Mouse (Mus musculus): Measurements from ENCODE around the gene Iqcd.

Iqcd gene

DNA sequence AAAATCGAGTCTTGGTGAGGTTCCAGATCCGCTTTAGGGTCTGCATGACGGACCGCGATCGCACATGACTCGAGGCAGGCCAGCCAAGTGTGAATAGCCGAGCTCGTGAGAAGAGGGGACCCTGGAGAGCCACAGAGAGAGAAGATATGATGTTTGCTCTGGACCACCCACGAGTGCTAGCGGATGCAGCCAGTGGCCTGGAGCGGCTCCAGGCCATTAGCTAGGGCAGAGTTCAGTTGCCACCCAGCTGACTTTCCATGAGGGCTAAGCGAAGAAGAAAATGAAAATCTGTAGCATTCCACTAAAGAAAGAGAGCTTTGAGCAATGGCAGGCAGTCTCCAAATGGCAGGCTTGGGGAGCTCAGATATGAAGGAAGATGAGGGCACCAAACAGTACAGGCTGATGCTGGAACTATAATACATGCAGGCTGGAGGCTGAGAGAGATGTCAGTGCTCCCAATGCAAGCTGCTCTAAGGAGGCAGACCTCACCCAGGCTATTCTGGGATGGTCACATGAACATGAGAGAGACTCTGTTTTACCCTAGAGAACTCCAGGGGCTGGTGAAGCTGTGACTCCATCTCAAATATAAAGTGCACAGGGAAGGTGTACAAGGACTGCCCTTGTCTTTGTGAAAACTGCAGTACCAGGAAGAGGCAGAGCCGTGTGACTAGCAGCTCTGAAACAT lies 17.6 kb upstream of the Iqcd start:
- no peak for DNase-seq (ENCODE audit: low spot score)

DNA sequence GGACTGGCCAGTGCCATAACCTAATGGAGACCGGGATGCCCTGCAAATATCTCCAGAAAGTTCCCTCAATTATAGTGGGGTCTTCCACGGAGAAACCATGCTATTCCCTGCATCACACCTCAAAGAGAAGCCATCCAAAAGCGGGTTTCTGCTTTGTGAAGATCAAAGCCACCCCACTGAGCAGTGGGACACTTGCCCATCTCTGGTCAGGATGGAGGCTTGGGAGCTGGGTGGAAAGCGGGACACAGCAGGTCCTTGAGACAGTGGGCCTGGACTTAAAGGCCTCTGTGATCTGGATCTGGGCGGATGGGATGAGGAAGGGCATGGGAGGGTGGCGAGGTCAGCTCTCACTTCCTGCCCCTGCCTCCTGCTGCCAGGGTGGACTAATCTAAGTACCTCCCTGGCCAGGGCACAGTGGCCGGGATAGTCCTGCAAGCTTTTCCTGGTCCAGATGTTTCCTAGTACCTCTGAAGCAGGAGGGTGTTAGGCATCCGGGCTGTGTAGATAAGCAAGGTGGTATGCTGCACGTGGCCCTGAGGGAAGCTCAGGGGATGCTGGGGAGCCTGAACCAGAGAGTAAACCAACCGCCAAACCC lies 14.2 kb upstream of the Iqcd start:
- DNase-seq (ENCODE audit: low spot score), result no peak

DNA sequence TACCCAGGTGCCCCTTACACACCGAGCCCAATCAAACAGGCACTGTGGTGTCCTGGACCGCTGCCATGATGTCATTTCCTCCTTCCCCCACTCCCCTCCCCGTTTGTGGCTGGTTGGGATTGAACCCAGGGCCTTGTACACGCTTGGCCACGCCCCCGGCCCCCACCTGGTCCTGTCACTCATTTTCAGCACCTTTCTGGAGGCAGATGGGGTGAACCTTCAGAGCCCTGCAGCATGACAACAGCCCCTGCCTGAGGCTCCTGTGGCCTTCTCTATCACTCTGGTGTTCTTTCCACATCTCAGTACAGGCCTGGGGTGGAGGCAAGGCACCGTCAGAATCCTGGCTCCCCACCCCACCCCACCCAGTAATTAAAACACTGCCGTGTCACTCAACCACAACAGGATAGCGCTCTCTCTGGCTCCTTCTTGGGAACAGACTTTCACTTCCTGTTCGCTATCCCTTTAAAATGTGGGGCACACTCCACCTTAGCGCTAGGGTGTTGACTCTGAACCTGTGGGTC lies 12.0 kb upstream of the Iqcd start:
- no peak for DNase-seq (ENCODE audit: low spot score)

DNA sequence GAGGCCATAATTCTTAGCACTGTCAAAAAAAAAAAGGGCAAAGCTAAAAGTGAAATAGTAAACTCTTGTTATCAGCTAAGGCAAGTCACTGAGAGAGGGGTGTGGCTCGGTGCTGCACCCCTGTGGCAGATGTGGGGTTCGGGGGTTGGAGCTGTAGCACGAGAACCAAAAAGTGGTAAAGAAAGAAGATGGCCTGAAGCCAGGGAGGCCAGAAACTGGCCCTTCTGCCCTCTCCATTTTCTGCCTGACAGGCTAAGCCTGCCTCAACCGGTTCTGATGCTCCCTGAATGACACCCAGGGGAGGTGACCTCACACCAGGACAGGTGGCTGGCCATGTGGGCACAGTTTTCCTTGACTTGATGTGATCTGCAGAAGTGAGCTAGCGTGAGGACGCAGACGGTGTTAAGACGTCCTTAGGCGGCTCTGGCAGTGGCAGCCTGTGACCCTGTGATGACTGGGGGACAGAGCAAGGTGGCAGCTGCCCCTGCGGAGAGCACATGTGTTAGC lies 10.8 kb upstream of the Iqcd start:
- DNase-seq (ENCODE audit: low spot score), result no peak

DNA sequence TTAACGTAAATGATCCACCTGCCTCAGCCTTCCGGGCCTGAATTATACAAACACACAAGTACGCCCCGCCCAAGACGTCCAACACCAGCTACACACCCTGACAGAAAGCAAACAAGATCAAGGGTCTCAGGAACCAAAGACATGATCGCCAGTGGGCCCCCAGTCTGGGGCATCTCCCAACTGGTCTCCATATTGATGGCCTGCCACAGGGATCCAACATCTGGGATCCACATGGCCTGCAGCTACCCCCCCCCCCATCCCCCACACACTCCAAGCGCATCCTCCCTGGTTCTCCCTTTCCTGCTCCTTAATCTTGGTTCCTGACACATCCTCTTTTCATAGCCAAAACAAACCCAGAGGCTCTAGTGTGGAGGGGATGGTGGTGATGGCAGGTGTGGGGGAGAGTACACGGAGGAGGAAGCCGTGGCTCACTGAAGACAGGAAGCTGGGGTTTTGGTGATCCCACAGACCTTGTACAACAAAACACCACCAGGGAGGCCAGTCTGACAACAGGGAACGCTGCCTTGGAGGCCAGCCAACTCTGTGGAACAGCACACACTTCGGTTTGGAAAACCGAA lies 10.2 kb upstream of the Iqcd start:
- DNase-seq (ENCODE audit: low spot score), result no peak

DNA sequence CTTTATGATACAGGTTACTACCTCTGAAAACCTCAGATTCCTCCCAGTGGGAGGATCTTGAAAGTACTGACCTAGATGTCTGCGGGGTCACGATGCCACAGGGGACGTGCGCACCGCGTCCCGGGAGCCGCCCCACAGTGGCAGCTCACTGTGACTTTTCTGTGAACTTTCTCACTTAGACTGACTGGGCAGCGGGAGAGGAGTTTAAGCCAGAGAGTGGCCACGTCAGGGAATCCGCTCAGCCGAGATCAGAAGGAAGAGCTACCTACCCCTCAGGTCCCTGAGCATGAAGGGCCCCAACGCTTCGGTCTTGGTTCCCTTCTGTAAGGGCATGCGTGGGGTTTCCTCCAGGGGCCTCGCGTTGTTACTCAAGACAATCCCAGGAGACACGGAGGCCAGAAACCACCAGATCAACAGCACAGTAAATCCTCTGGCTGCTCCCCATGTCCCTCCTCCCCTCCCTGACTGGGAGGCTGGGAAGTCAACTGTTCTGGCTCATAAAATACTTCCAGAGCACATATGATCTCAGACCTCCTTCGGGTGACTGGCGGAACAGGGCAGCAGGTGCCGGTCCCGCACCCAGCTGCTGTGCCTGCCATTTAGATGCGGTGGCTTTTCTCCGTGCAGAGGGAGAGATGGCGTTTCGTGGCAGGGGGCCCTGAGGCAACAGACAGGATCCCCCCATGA lies 9.5 kb upstream of the Iqcd start:
- no peak for DNase-seq (ENCODE audit: low spot score)

DNA sequence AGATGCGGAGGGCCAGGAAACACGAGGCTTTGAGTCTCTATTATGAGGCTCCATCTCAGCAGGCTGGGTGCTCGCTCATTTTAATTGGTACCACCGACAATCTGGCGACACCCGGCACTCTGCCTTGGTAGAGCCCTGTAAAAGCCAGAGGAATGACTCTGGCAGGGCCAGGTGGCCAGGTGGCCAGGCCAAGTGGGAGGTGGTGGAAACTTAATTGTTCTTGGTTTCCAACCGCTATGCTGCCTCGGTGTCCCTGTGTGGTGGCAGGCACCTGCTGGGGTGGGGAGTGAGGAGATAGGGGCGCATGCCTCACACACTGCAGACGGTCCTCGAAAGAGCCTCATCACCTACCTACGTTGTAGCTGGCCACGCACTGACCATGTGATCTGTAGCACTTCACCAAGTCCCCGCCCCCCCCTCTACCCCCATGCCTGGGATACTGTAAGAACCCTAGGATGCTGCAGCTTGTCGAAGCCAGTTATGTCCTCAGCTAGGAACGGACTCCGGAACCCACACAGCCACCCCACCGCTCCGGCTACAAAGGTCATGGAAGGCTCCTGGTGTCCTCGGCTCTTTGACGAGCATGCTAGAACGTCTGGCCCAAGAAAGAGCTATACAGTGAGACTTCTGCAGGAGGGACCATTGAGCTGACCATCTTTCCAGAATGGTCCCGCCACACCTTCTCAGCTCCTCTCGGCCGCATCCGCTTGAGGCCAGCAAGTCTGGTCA lies 8.8 kb upstream of the Iqcd start:
- no peak for DNase-seq (ENCODE audit: low spot score)

DNA sequence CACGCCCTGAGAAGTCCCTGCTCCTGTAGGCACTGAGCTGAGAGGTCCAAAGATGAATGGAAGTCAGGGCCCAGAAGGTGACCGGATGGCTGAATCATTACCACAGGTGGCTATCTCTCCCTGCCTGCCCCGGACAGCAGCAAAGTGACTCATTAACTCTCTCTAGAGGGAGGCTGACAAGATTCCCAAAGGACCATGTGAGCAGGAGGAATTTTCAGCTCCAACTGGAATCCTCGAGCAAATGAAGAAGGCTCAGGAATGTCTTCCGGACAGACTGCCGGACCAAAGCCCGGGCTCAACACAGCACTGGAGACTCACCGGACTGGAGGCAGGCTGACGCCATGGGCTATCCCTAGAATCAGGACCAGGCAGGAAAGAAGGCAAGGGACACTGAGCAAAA lies 6.8 kb upstream of the Iqcd start:
- no peak for DNase-seq (ENCODE audit: low spot score)

DNA sequence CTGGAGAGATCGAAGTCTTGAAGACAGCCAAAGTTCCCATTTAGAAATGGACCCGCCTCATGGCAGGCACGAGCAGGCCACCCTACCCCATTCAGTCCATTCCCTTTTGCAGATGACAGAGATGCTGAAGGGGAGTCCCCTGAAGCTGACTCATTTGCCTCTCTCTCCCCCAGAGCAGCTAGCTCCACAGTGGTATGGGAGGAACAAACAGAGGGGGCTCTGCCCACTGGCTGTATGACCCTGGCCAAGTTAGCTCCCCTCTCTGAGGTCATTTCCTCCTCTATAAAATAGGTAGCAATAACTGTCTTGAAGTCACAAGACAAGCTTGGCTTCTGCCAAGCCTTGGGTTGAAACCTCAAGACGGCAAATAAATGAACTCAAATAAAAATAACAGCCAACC lies 5.3 kb upstream of the Iqcd start:
- DNase-seq (ENCODE audit: low spot score), result no peak

DNA sequence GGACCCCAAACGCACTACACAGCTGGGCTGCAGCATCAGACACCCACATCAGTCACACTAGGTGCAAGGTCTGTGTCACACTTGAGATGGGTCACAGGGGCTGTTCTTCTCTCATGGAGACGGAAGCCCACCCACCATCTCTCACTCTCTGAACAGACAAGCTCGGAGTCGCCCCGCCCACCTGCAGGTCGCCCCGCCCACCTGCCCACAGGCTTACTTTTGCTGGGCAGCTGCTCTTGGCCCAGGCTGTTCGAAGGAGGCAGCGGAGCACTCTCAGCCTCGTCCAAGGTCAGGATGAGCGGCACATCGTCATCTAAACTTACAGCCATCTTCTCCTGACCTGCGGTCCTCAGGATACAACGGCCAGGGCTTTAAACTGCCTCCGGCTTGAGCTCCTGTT lies 3.8 kb upstream of the Iqcd start:
- no peak for DNase-seq (ENCODE audit: low spot score)

DNA sequence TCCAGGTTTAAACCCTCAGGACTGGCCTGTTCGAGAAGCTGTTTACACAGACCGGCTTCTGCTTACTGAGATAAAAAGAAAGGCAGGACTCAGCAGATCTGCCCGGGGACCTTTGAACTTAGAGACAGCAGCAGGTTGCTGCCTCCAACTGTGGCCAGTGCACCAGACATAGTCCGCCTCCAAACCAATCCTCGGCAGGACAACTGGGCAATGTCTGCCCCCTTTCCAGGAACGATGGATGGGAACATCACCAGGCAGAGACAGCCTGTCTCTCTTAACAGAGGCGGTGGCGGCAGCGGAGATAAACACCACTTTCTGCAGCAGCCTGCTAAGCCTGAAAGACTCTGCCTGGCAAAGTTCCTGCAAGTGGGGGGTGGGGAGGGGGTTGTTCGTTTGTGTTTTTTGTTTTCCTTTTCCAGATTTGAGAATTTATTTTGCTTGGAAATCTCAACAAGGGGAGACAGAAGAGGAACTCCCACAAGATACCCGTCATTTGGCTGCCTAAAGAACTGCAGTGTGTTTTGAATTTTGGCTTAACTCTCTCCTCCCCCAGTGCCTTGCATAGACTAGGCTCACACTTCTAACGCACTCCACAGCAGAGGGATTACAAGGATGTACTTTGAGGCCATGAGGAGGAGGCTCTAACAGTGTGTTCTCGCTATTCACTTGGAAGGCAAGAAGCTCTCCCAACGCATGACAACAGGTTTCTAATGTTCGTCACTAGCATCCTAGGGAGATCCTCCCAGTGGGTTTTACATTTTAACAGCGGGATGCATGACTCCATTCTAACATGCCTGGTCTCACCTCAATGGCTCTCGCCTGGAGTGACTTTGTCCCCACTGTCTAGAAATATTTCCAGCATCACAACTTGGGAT lies 1.8 kb upstream of the Iqcd start:
- no peak for DNase-seq (ENCODE audit: low spot score)

DNA sequence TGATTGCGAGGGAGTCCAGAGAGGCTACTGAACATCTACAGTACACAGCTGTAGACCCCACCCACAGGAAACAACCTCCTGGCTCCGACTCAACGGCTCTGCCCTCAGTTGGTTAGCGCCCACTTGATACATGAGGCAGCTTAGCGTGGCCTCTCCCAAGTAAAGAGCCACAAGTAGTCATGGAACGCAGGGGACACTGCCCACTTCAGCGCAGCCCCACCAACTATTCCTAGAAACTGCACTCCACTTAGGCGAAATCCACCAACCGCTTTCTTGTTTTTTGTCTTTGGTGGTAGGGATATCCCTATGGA lies 1.2 kb upstream of the Iqcd start:
- no peak for DNase-seq (ENCODE audit: low spot score)

DNA sequence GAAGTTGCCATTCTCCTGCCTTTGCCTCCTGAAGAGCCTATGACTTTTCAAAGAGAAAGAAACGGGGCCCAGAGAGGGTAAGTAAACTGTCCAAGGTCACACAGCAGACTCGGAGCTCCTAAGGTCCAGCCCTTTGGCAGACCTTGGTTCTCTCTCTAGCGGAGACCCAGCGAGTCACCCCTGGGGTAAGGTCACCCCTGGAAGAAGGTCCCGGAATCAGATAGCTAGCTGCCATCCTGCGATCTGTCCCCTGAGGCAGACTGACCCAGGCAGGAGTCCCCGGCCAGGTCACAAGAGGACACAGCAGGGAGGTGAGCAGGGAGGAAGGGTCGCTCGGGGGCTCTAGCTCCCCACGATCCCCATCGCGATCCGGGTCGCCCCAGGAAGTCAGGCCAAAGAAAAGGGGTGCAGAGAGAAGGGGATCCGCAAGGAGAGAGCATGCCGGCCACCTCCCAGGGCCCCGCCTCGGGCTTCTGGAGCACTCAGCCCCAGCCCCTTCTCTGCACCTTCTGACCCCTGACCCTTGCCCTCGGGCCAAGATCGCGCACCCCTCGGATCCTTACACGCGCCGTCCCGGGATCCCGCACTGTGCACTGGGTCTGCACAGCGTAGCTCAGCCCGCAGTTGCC lies 762 bp upstream of the Iqcd start:
- DNase-seq (ENCODE audit: low spot score), result no peak

DNA sequence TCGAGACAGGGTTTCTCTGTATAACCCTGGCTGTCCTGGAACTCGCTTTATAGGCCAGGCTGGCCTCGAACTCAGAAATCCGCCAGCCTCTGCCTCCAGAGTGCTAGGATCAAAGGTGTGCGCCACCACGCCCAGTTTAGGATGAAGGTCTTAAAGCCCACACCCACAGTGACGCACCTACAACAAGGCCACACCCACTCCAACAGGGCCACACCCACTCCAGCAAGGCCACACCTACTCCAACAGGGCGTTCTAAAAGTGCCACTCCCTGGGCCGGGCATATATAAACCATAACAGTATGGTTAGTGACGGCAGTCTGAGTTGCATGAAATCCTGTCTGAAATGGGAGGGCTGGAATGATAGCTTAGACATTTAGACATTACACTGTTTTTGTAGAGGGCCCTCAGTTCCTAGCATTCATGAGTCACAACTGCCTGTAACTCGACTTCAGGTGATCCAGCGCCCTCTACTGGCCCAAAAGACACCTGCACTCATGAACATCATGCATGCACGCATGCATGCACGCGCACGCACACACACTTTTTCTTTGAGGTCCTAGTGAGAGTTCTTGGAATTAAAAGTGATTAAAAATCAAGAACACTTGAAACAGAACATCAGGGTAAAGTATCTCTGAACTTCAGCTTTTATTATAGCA lies 1.7 kb downstream of the Iqcd start:
- no peak for DNase-seq (ENCODE audit: low spot score)

DNA sequence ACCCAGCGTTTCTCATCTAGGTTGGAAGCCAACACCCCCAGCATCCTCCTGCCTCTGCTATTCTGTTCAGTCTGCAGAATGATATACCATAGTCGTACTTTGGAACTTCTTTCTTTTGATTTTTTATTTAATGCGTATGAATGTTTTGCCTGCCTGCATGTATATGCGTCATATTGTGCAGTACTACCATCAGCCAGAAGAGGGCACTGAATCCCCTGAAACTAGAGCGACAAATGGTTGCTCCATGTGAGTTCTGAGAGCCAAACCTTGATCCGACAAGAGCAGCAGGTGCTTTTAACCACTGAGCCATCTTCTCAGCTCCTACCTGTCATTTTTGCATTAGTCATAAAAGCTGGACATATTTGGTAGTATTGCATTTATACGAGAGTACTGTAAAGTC lies 3.3 kb downstream of the Iqcd start:
- no peak for DNase-seq (ENCODE audit: low spot score)

DNA sequence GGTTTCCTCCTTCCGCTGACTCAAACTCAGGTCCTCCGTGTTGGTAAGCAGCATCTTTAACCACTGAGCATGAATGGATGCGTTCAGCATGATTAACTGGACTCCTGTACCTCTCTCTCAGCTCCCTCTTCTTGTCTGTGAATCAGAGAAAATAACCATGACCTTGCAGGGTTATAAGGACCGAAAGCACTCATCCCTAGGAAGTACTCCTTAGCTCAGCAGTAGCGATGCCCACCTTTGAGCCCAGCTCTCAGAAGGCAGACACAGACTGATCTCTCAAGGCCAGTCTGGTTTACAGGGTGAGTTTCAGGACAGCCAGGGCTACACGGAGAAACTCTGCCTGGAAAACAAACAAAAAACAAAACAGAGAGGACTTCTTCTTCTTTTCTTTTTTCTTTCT lies 5.7 kb downstream of the Iqcd start:
- no peak for DNase-seq (ENCODE audit: low spot score)

DNA sequence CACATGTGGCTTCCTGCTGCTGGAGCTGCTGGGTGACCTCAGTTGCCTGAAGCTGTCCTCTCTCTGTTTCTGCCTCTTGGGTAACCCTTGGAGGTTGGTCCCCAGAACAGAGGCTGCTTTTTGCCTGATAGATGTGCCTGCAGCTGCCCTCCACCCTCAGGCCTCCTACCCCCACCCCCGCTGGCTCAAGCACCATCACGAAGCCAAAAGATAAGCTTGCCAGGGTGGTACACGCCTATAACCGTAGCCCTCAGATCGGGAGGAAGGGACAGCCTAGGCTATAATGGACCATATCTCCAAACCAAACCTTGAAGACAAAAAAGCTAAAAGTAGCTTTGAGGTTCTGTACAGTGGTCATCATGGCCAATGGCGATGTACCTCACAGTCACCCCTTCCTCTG lies 10.8 kb downstream of the Iqcd start:
- no peak for DNase-seq (ENCODE audit: low spot score)

DNA sequence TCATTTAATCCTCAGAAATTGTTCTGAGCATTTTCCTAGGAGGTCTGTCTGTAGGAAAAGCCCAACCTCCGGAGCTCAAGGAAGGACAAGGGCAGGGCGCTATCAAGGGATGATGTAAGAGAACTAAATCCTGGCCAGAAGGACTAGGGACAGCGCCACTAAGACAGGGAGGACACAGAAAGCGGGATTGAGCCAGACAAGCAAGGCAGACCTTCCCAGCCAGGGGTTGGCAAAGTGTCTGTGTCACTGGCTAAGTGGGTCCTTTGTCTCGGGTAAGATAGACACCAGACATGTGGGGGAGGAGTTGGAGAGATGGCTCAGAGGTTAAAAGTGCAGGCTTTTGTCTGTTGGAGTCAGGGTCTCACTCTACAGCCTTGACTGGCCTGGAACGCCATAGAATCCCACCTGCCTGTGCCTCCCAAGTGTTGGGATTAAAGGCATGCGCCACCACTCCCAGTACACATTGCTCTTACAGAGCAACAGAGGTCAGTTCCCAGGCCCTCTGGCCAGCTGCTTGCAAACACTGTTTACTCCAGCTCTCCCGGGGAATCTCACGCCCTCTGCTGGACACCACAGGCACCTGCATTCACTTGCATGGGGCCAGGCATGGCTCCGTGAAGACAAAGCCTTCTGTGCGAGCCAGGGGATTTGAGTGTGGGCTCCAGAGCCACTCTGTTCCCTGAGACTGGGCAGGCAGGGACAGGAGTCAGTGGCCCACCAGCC lies 12.3 kb downstream of the Iqcd start:
- DNase-seq (ENCODE audit: low spot score), result no peak

DNA sequence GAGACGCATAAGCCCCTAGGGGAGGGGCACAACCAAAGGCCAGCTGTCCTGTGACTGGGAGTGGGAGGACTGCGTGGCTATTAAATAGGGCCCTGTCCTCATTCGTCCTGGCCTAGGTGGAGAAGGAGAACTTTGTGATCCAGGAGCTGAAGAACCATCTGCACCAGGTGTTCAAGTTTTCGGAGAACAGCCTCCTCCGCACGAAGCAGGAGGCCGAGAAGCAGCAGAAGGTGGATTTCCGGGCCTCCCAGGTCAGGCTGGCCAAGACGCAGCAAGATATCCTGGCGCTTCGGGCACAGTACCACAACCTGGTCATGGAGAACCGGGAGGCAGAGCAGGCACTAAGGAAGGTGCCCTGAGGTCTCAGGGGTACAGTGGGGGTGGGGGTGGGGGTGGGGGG lies 13.4 kb downstream of the Iqcd start:
- DNase-seq (ENCODE audit: low spot score), result no peak

DNA sequence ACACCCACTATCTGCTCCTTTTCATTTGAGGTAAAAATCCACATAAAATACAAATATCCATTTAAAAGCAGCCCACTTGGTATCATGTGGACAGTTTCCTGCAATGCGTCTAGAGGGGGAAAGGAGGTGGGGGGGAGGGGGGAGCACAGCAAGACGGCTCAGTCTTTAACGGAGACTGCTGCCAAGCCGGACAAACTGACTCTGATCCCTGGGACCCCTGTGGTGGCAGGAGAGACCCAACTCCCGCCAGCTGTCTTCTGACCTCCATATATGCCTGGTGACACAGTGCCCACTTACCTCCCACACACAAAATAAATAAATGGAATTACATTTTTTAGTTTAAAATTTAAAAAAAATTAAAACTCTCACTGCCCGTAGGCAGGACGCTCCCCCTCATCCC lies 14.7 kb downstream of the Iqcd start:
- no peak for DNase-seq (ENCODE audit: low spot score)
